Mouse (Mus musculus) central nervous system, embryonic 14 days (tissue): ENCODE results near the gene Zfp334. TPM values are rescaled to one million over a fixed set of nuclear protein-coding genes. Genes with fewer than 3 reads are reported as not detected.

Experiments
- polyA plus RNA-seq: library from polyadenylated mRNA; depleted of rRNA; stranded (reverse); fragments of >200 nt; gene quantifications from 2 replicates; pipeline ENCODE4 v1.2.3, GENCODE M21; 2012; rRNA removed

Zfp334 gene
- polyA plus RNA-seq: 15.0 and 16.5 TPM in 2 replicates

GRCm38 (mm10) chr2:165387844-165388495 lies at the start of gene Zfp334:
Zfp334 (minus strand) TSS chr2:165388259.

GRCm38 (mm10) chr2:165368496-165368895 lies 19.6 kb downstream of the Zfp334 start, which contains the start of gene Zfp663:
Zfp663 (minus strand) TSS chr2:165368729.

GRCm38 (mm10) chr2:165326304-165327190 lies 61.5 kb downstream of the Zfp334 start, which contains the start of gene Elmo2:
Elmo2 (minus strand) TSS chr2:165326479.

Other genes starting within 250 kb of the Zfp334 start
- gene Cdh22, start 153.4 kb downstream of the Zfp334 start, polyA plus RNA-seq: 12.7 and 12.8 TPM in 2 replicates
- 50.3 and 52.3 TPM in 2 replicates for gene Slc35c2, start 100.4 kb downstream of the Zfp334 start, polyA plus RNA-seq
- gene Elmo2, start 61.8 kb downstream of the Zfp334 start, polyA plus RNA-seq: 98.4 and 98.8 TPM in 2 replicates
- 6.4 and 7.4 TPM in 2 replicates for gene Zfp663, start 19.5 kb downstream of the Zfp334 start, polyA plus RNA-seq
- 0.04 TPM in 2 replicates for gene Ocstamp, start 12.1 kb upstream of the Zfp334 start, polyA plus RNA-seq
- 2.7 and 3.2 TPM in 2 replicates for gene Slc13a3, start 85.0 kb upstream of the Zfp334 start, polyA plus RNA-seq
- 36.0 and 41.7 TPM in 2 replicates for gene Trp53rka, start 105.1 kb upstream of the Zfp334 start, polyA plus RNA-seq
- gene Slc2a10, start 115.5 kb upstream of the Zfp334 start, polyA plus RNA-seq: 2.4 and 4.3 TPM in 2 replicates
- gene Eya2, start 206.8 kb upstream of the Zfp334 start, polyA plus RNA-seq: 13.5 and 21.1 TPM in 2 replicates